Mouse (Mus musculus) cerebellum, adult 2 months (tissue): Measurements from ENCODE around the gene Dennd1a. TPM values are rescaled to one million over a fixed set of nuclear protein-coding genes. Genes with fewer than 3 reads are reported as not detected.

Experiments
- DNase-seq, 2 experiments: peaks; one replicate each; pipeline ENCODE4 v3.0.0; 2021
- H3K27ac ChIP-seq: fragments of 200-500 bp; 2 replicates; pipeline ENCODE4 v1.5.1; 2012; ENCODE audit warnings: low read length, control low read depth, inconsistent platforms; ENCODE audit not compliant: insufficient read depth
- H3K27me3 ChIP-seq: fragments of 200-500 bp; 2 replicates; pipeline ENCODE4 v1.6.1; 2012; ENCODE audit warnings: inconsistent platforms, mild to moderate bottlenecking, low read length, moderate library complexity; ENCODE audit not compliant: control insufficient read depth, insufficient read depth
- H3K4me1 ChIP-seq: fragments of 200-500 bp; 2 replicates; pipeline ENCODE4 v1.6.1; 2011; ENCODE audit warnings: low read length; ENCODE audit not compliant: control insufficient read depth, insufficient read depth
- H3K4me3 ChIP-seq: fragments of 200-500 bp; replicated peaks from 2 replicates; pipeline ENCODE3; 2011; ENCODE audit warnings: mild to moderate bottlenecking, low read depth, low read length, control low read depth; ENCODE audit not compliant: insufficient read depth
- CTCF ChIP-seq: fragments of 200-500 bp; IDR thresholded peaks from 2 replicates; pipeline ENCODE4 v1.5.1; 2011; ENCODE audit warnings: low read depth, mild to moderate bottlenecking, control low read depth, low read length, moderate library complexity, borderline replicate concordance; ENCODE audit not compliant: insufficient read depth
- POLR2A ChIP-seq: fragments of 200-500 bp; IDR thresholded peaks from 2 replicates; pipeline ENCODE4 v1.6.1; 2011; ENCODE audit warnings: low read length, control low read depth, borderline replicate concordance; ENCODE audit not compliant: insufficient read depth
- WGBS: fragments of 180-500 bp; shearing (Covaris S2); methylation state at CpG from one replicate; pipeline ENCODE4 v1.1.7; 2018; 5-methylcytosine and 5-hydroxymethylcytosine counted together
- polyA plus RNA-seq: library from polyadenylated mRNA; depleted of rRNA; stranded (reverse); fragments of >200 nt; gene quantifications from 2 replicates; pipeline ENCODE4 v1.2.3, GENCODE M21; 2012

Dennd1a gene
- polyA plus RNA-seq, 1 experiment = 38.0 TPM

- H3K27ac ChIP-seq = no peak overlapping the region
- TF ChIP-seq POLR2A (no peak), CTCF (no peak)
- 98% methylated on average over 1 of the region's 1 CpGs for whole genome bisulfite sequencing
Observed at GRCm38 (mm10) chr2:38124727-38125126, 162.5 kb downstream of the Dennd1a start.

GRCm38 (mm10) chr2:38115000-38115399 is 172.2 kb downstream of the Dennd1a start:
- 92% methylated on average over 2 of the region's 2 CpGs for WGBS
- no peak for TF ChIP-seq POLR2A
- no peak for TF ChIP-seq CTCF
- no peak for DNase-seq
- Histone ChIP-seq H3K4me1 (no peaks in the 10 kb centered on the region), H3K27ac (no peak overlapping the region), H3K27me3 (no peaks in the 10 kb centered on the region), H3K4me3 (no peak overlapping the region)

More at GRCm38 (mm10) chr2:38124727-38125126, 162.5 kb downstream of the Dennd1a start:
- H3K27me3 ChIP-seq = no peaks in the 10 kb centered on the region
- no peak for DNase-seq
- H3K4me3 ChIP-seq = no peak overlapping the region
- H3K4me1 ChIP-seq = peaks cover 5% of the 10 kb centered on the region

GRCm38 (mm10) chr2:38111655-38112351 is 175.4 kb downstream of the Dennd1a start:
- no peak for TF ChIP-seq CTCF
- no peak for TF ChIP-seq POLR2A
- no peak for DNase-seq
- WGBS = 49% methylated on average over 5 of the region's 5 CpGs
- H3K4me1 ChIP-seq = no peaks in the 10 kb centered on the region
- H3K27ac ChIP-seq = no peak overlapping the region
- H3K27me3 ChIP-seq = no peaks in the 10 kb centered on the region
- H3K4me3 ChIP-seq = no peak overlapping the region

- no peak overlapping the region for H3K27ac ChIP-seq
- H3K4me3 ChIP-seq = no peak overlapping the region
- no peaks in the 10 kb centered on the region for H3K4me1 ChIP-seq
- no peaks in the 10 kb centered on the region for H3K27me3 ChIP-seq
- no peak for TF ChIP-seq POLR2A
- no peak for DNase-seq
- WGBS = 86% methylated on average over 2 of the region's 2 CpGs
Observed at GRCm38 (mm10) chr2:38108586-38108985, 178.6 kb downstream of the Dennd1a start.

GRCm38 (mm10) chr2:38102674-38103073 is 184.5 kb downstream of the Dennd1a start:
- no peaks in the 10 kb centered on the region for H3K27me3 ChIP-seq
- no peak for DNase-seq
- WGBS = 100% methylated on average over 1 of the region's 1 CpGs
- H3K4me3 ChIP-seq = no peak overlapping the region
- TF ChIP-seq POLR2A (no peak), CTCF (no peak)
- H3K4me1 ChIP-seq = peaks cover 7% of the 10 kb centered on the region
- no peak overlapping the region for H3K27ac ChIP-seq

- peaks cover 7% of the 10 kb centered on the region for H3K4me1 ChIP-seq
- 8% methylated on average over 7 of the region's 7 CpGs for WGBS
- DNase-seq = peak; percentile 23 to 39
- no peak for TF ChIP-seq CTCF
- TF ChIP-seq POLR2A = no peak
- H3K27me3 ChIP-seq = no peaks in the 10 kb centered on the region
- no peak overlapping the region for H3K4me3 ChIP-seq
- no peak overlapping the region for H3K27ac ChIP-seq
Observed at GRCm38 (mm10) chr2:38100289-38100688, 186.9 kb downstream of the Dennd1a start.

- TF ChIP-seq CTCF (no peak), POLR2A (no peak)
- peak in 1 of 2 experiments; percentile 31 for DNase-seq
- H3K4me3 ChIP-seq = no peak overlapping the region
- H3K4me1 ChIP-seq = peaks cover 7% of the 10 kb centered on the region
- 87% methylated on average over 4 of the region's 4 CpGs for WGBS
- no peaks in the 10 kb centered on the region for H3K27me3 ChIP-seq
- no peak overlapping the region for H3K27ac ChIP-seq
Observed at GRCm38 (mm10) chr2:38099120-38099773, 187.9 kb downstream of the Dennd1a start.

GRCm38 (mm10) chr2:38097469-38097868 is 189.7 kb downstream of the Dennd1a start:
- Histone ChIP-seq H3K27me3 (no peaks in the 10 kb centered on the region), H3K4me3 (no peak overlapping the region), H3K4me1 (peaks cover 12% of the 10 kb centered on the region), H3K27ac (no peak overlapping the region)
- TF ChIP-seq POLR2A (no peak), CTCF (no peak)
- DNase-seq = no peak
- 94% methylated on average over 3 of the region's 3 CpGs for WGBS
